Mouse (Mus musculus) forebrain, embryonic 15.5 days (tissue): ENCODE measurements at regions not wholly inside any gene's neighbourhood (a gene's known extent, or its start where the extent isn't known, plus 50 kb on each side); places are given as distances from the start of the nearest gene placed in this dataset.

Experiments
- ATAC-seq: fragments of 200-750 bp; cut with Nextera tagmentation; replicated peaks from 2 replicates; pipeline ENCODE4 v1.8.0; 2017; ENCODE audit warnings: mild to moderate bottlenecking, moderate TSS enrichment, moderate library complexity
- H3K27ac ChIP-seq: fragments of 300-500 bp; sonication (generic); replicated peaks from 2 replicates; pipeline ENCODE4 v1.5.1; 2015; ENCODE audit warnings: mild to moderate bottlenecking, inconsistent platforms
- H3K27me3 ChIP-seq: fragments of 300-500 bp; sonication (generic); 2 replicates; pipeline ENCODE4 v1.6.1; 2015; ENCODE audit warnings: inconsistent platforms
- H3K36me3 ChIP-seq: fragments of 300-500 bp; sonication (generic); 2 replicates; pipeline ENCODE4 v1.6.1; 2015; ENCODE audit warnings: mild to moderate bottlenecking, inconsistent platforms
- H3K4me1 ChIP-seq: fragments of 300-500 bp; sonication (generic); 2 replicates; pipeline ENCODE4 v1.6.1; 2015; ENCODE audit warnings: inconsistent platforms
- H3K4me2 ChIP-seq: fragments of 300-500 bp; sonication (generic); replicated peaks from 2 replicates; pipeline ENCODE4 v1.6.1; 2015; ENCODE audit warnings: mild to moderate bottlenecking, inconsistent platforms
- H3K4me3 ChIP-seq: fragments of 300-500 bp; sonication (generic); 2 replicates; pipeline ENCODE4 v1.5.1; 2015; ENCODE audit warnings: mild to moderate bottlenecking, inconsistent platforms
- H3K9ac ChIP-seq: fragments of 300-500 bp; sonication (generic); replicated peaks from 2 replicates; pipeline ENCODE4 v1.6.1; 2015; ENCODE audit warnings: mild to moderate bottlenecking, inconsistent platforms
- H3K9me3 ChIP-seq: fragments of 300-500 bp; sonication (generic); 2 replicates; pipeline ENCODE4 v1.6.1; 2016; ENCODE audit warnings: inconsistent platforms
- WGBS: fragments of 180-500 bp; shearing (Covaris S2); methylation state at CpG from one replicate; pipeline ENCODE4 v1.1.7; 2015; ENCODE audit warnings: mixed read lengths; 5-methylcytosine and 5-hydroxymethylcytosine counted together

GRCm38 (mm10) chr8:8482707-8483480 lies 178.1 kb downstream of the Efnb2 start:
- Histone ChIP-seq H3K4me1 (peaks cover 25% of the 10 kb centered on the region), H3K27me3 (no peaks in the 10 kb centered on the region), H3K36me3 (no peaks in the 10 kb centered on the region), H3K4me3 (no peak overlapping the region), H3K27ac (no peak overlapping the region), H3K9me3 (no peaks in the 10 kb centered on the region), H3K4me2 (no peak overlapping the region), H3K9ac (no peak overlapping the region)
- WGBS: 77% methylated on average over 10 of the region's 10 CpGs
- ATAC-seq: no peak

GRCm38 (mm10) chr8:8477456-8477855 lies 183.6 kb downstream of the Efnb2 start:
- H3K27ac ChIP-seq: no peak overlapping the region
- no peaks in the 10 kb centered on the region for H3K9me3 ChIP-seq
- H3K36me3 ChIP-seq: no peaks in the 10 kb centered on the region
- no peak overlapping the region for H3K4me3 ChIP-seq
- H3K4me2 ChIP-seq: no peak overlapping the region
- ATAC-seq: no peak
- no peaks in the 10 kb centered on the region for H3K4me1 ChIP-seq
- H3K27me3 ChIP-seq: no peaks in the 10 kb centered on the region
- 83% methylated on average over 5 of the region's 5 CpGs for WGBS
- H3K9ac ChIP-seq: no peak overlapping the region

GRCm38 (mm10) chr8:8468552-8468951 lies 192.5 kb downstream of the Efnb2 start:
- WGBS: 46% methylated on average over 3 of the region's 3 CpGs
- no peak overlapping the region for H3K9ac ChIP-seq
- no peak overlapping the region for H3K27ac ChIP-seq
- no peak overlapping the region for H3K4me2 ChIP-seq
- ATAC-seq: 0 out of 2 replicates have a peak, but pooled peaks have one; percentile 26
- no peaks in the 10 kb centered on the region for H3K27me3 ChIP-seq
- no peak overlapping the region for H3K4me3 ChIP-seq
- no peaks in the 10 kb centered on the region for H3K36me3 ChIP-seq
- peaks cover 4% of the 10 kb centered on the region; the same call in 1 of the 2 replicates for H3K4me1 ChIP-seq
- no peaks in the 10 kb centered on the region for H3K9me3 ChIP-seq

- Histone ChIP-seq H3K4me2 (no peak overlapping the region), H3K27ac (no peak overlapping the region), H3K36me3 (no peaks in the 10 kb centered on the region), H3K4me3 (no peak overlapping the region), H3K9ac (no peak overlapping the region), H3K9me3 (no peaks in the 10 kb centered on the region), H3K4me1 (peaks cover 13% of the 10 kb centered on the region), H3K27me3 (no peaks in the 10 kb centered on the region)
- WGBS: 13% methylated on average over 6 of the region's 6 CpGs
- no peak for ATAC-seq
Observed at GRCm38 (mm10) chr8:8466526-8467244, 194.4 kb downstream of the Efnb2 start.

- 22% methylated on average over 2 of the region's 2 CpGs for WGBS
Observed at GRCm38 (mm10) chr8:8462455-8462854, 198.6 kb downstream of the Efnb2 start.

GRCm38 (mm10) chr8:8457536-8457935 lies 203.5 kb downstream of the Efnb2 start:
- ATAC-seq: no peak
- no peaks in the 10 kb centered on the region for H3K36me3 ChIP-seq
- no peaks in the 10 kb centered on the region for H3K27me3 ChIP-seq
- no peaks in the 10 kb centered on the region for H3K9me3 ChIP-seq
- H3K4me1 ChIP-seq: peaks cover 2% of the 10 kb centered on the region
- WGBS: 48% methylated on average over 5 of the region's 5 CpGs
- H3K4me3 ChIP-seq: no peak overlapping the region
- no peak overlapping the region for H3K9ac ChIP-seq
- no peak overlapping the region for H3K4me2 ChIP-seq
- H3K27ac ChIP-seq: no peak overlapping the region

More at GRCm38 (mm10) chr8:8462455-8462854, 198.6 kb downstream of the Efnb2 start:
- peaks cover 13% of the 10 kb centered on the region for H3K4me1 ChIP-seq
- no peaks in the 10 kb centered on the region for H3K36me3 ChIP-seq
- no peak overlapping the region for H3K4me3 ChIP-seq
- H3K9ac ChIP-seq: no peak overlapping the region
- H3K27ac ChIP-seq: peak overlapping the region; percentile 58
- no peak overlapping the region for H3K4me2 ChIP-seq
- ATAC-seq: peak; percentile 66
- H3K27me3 ChIP-seq: no peaks in the 10 kb centered on the region
- no peaks in the 10 kb centered on the region for H3K9me3 ChIP-seq

- H3K9me3 ChIP-seq: no peaks in the 10 kb centered on the region
- H3K4me3 ChIP-seq: no peak overlapping the region
- H3K27ac ChIP-seq: no peak overlapping the region
- no peak for ATAC-seq
- no peak overlapping the region for H3K4me2 ChIP-seq
- H3K36me3 ChIP-seq: no peaks in the 10 kb centered on the region
- WGBS: 90% methylated on average over 6 of the region's 6 CpGs
- no peaks in the 10 kb centered on the region for H3K27me3 ChIP-seq
- no peak overlapping the region for H3K9ac ChIP-seq
- no peaks in the 10 kb centered on the region for H3K4me1 ChIP-seq
Observed at GRCm38 (mm10) chr8:8453944-8454343, 207.1 kb downstream of the Efnb2 start.

- Histone ChIP-seq H3K4me2 (no peak overlapping the region), H3K4me1 (no peaks in the 10 kb centered on the region), H3K27me3 (no peaks in the 10 kb centered on the region), H3K9ac (no peak overlapping the region), H3K36me3 (no peaks in the 10 kb centered on the region), H3K4me3 (no peak overlapping the region), H3K27ac (no peak overlapping the region), H3K9me3 (no peaks in the 10 kb centered on the region)
- no peak for ATAC-seq
- 88% methylated on average over 9 of the region's 9 CpGs for WGBS
Observed at GRCm38 (mm10) chr8:8452226-8452625, 208.8 kb downstream of the Efnb2 start.

GRCm38 (mm10) chr8:8448911-8449310 lies 212.1 kb downstream of the Efnb2 start:
- no peaks in the 10 kb centered on the region for H3K27me3 ChIP-seq
- H3K4me2 ChIP-seq: no peak overlapping the region
- no peaks in the 10 kb centered on the region for H3K9me3 ChIP-seq
- H3K4me3 ChIP-seq: no peak overlapping the region
- no peak overlapping the region for H3K9ac ChIP-seq
- WGBS: 88% methylated on average over 4 of the region's 4 CpGs
- no peak overlapping the region for H3K27ac ChIP-seq
- H3K36me3 ChIP-seq: no peaks in the 10 kb centered on the region
- H3K4me1 ChIP-seq: no peaks in the 10 kb centered on the region
- ATAC-seq: no peak

- H3K4me2 ChIP-seq: no peak overlapping the region
- no peaks in the 10 kb centered on the region for H3K36me3 ChIP-seq
- H3K9me3 ChIP-seq: no peaks in the 10 kb centered on the region
- ATAC-seq: no peak
- no peaks in the 10 kb centered on the region for H3K4me1 ChIP-seq
- H3K9ac ChIP-seq: no peak overlapping the region
- H3K27ac ChIP-seq: no peak overlapping the region
- H3K4me3 ChIP-seq: no peak overlapping the region
- 81% methylated on average over 6 of the region's 6 CpGs for WGBS
- H3K27me3 ChIP-seq: no peaks in the 10 kb centered on the region
Observed at GRCm38 (mm10) chr8:8441568-8441967, 219.5 kb downstream of the Efnb2 start.

GRCm38 (mm10) chr8:8440903-8441302 lies 220.1 kb downstream of the Efnb2 start:
- WGBS: 74% methylated on average over 8 of the region's 8 CpGs
- no peak for ATAC-seq
- H3K27me3 ChIP-seq: no peaks in the 10 kb centered on the region
- H3K9me3 ChIP-seq: no peaks in the 10 kb centered on the region
- H3K36me3 ChIP-seq: no peaks in the 10 kb centered on the region
- H3K4me3 ChIP-seq: no peak overlapping the region
- H3K27ac ChIP-seq: no peak overlapping the region
- no peak overlapping the region for H3K9ac ChIP-seq
- H3K4me1 ChIP-seq: no peaks in the 10 kb centered on the region
- H3K4me2 ChIP-seq: no peak overlapping the region

GRCm38 (mm10) chr8:8426201-8426600 lies 234.8 kb downstream of the Efnb2 start:
- Histone ChIP-seq H3K4me3 (no peak overlapping the region), H3K4me2 (no peak overlapping the region), H3K9me3 (no peaks in the 10 kb centered on the region), H3K4me1 (peaks cover 4% of the 10 kb centered on the region; the same call in 1 of the 2 replicates), H3K9ac (no peak overlapping the region), H3K36me3 (no peaks in the 10 kb centered on the region), H3K27me3 (no peaks in the 10 kb centered on the region), H3K27ac (no peak overlapping the region)
- 38% methylated on average over 4 of the region's 4 CpGs for WGBS
- ATAC-seq: no peak
